Mouse (Mus musculus): ENCODE data around the gene Bco1. TPM values are rescaled to one million over a fixed set of nuclear protein-coding genes. Genes with fewer than 3 reads are reported as not detected.

The Bco1 gene
- polyA plus RNA-seq, 1 experiment from 2014 or later, result 0.22 TPM

- WGBS, result 89% methylated on average over 7 of the region's 7 CpGs
- 0 out of 2 replicates have a peak, but pooled peaks cover 4% of the 10 kb centered on the region for H3K36me3 ChIP-seq
- H3K4me2 ChIP-seq (replicated peaks), result no peak overlapping the region
- no peaks in the 10 kb centered on the region for H3K9me3 ChIP-seq
- ATAC-seq (ENCODE audit: low FRiP score, low read depth), result no peak
- H3K4me1 ChIP-seq, result 0 out of 2 replicates have a peak, but pooled peaks cover 2% of the 10 kb centered on the region
- H3K27ac ChIP-seq (replicated peaks), result no peak overlapping the region
- H3K27me3 ChIP-seq, result no peaks in the 10 kb centered on the region
- H3K4me3 ChIP-seq, result no peak overlapping the region
- no peak overlapping the region for H3K9ac ChIP-seq (replicated peaks)
These were observed 81.6 kb downstream of the Bco1 start for GRCm38 (mm10) chr8:117177236-117177635.

- H3K4me3 ChIP-seq, result no peak overlapping the region
- H3K9ac ChIP-seq (replicated peaks), result no peak overlapping the region
- no peak for ATAC-seq (ENCODE audit: low FRiP score, low read depth)
- no peak overlapping the region for H3K27ac ChIP-seq (replicated peaks)
- H3K4me1 ChIP-seq, result no peaks in the 10 kb centered on the region
- no peaks in the 10 kb centered on the region for H3K9me3 ChIP-seq
- H3K27me3 ChIP-seq, result no peaks in the 10 kb centered on the region
- H3K4me2 ChIP-seq (replicated peaks), result no peak overlapping the region
- H3K36me3 ChIP-seq, result 0 out of 2 replicates have a peak, but pooled peaks cover 4% of the 10 kb centered on the region
- WGBS, result 81% methylated on average over 2 of the region's 2 CpGs
These were observed 82.4 kb downstream of the Bco1 start for GRCm38 (mm10) chr8:117178039-117178438.

DNA sequence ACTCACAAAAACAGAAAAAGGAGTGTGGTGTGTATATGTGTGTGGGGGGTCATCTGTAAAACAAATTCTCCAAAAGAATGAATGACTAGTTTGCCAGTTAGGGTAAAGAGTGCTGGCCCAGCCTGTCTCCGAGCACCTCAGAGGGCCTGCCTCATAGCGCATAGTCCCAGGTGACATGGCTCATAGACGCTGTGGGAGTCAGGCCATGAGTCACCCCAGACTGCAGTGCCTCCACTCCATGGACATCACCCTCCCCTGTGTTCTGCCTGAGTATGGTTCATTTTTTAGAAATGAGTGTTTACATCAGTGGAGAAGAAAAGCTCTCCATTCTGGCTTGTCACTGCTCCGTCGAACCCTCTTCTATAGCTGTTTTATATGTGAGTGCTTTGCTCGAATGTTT, 83.0 kb downstream of the Bco1 start:
- 0 out of 2 replicates have a peak, but pooled peaks cover 5% of the 10 kb centered on the region for H3K36me3 ChIP-seq
- no peak overlapping the region for H3K4me3 ChIP-seq
- ATAC-seq (ENCODE audit: low FRiP score, low read depth), result no peak
- no peaks in the 10 kb centered on the region for H3K9me3 ChIP-seq
- H3K4me2 ChIP-seq (replicated peaks), result no peak overlapping the region
- no peak overlapping the region for H3K9ac ChIP-seq (replicated peaks)
- 85% methylated on average over 6 of the region's 6 CpGs for WGBS
- no peaks in the 10 kb centered on the region for H3K27me3 ChIP-seq
- no peak overlapping the region for H3K27ac ChIP-seq (replicated peaks)
- no peaks in the 10 kb centered on the region for H3K4me1 ChIP-seq

- no peaks in the 10 kb centered on the region for H3K4me1 ChIP-seq
- 92% methylated on average over 4 of the region's 4 CpGs for WGBS
- peaks cover 27% of the 10 kb centered on the region for H3K36me3 ChIP-seq
- H3K4me3 ChIP-seq, result no peak overlapping the region
- no peak for ATAC-seq (ENCODE audit: low FRiP score, low read depth)
- H3K27me3 ChIP-seq, result no peaks in the 10 kb centered on the region
- H3K9ac ChIP-seq (replicated peaks), result no peak overlapping the region
- H3K27ac ChIP-seq (replicated peaks), result no peak overlapping the region
- no peak overlapping the region for H3K4me2 ChIP-seq (replicated peaks)
- no peaks in the 10 kb centered on the region for H3K9me3 ChIP-seq
These were observed 87.1 kb downstream of the Bco1 start for GRCm38 (mm10) chr8:117182746-117183145.

Other genes with a start within 250 kb of the Bco1 start
- gene Cmc2, start 174.4 kb upstream of the Bco1 start, polyA plus RNA-seq (2016; fragmentation: Nextera tagmentation; extraction: Ambion mirVana), result 65.5 and 76.1 TPM in 2 replicates
- gene Cenpn, start 174.1 kb upstream of the Bco1 start, polyA plus RNA-seq (2016; fragmentation: Nextera tagmentation; extraction: Ambion mirVana), result 32.7 and 35.6 TPM in 2 replicates
- 17.7 and 20.8 TPM in 2 replicates for gene Atmin, start 152.5 kb upstream of the Bco1 start, polyA plus RNA-seq (2016; fragmentation: Nextera tagmentation; extraction: Ambion mirVana)
- 4.3 and 5.2 TPM in 2 replicates for gene 1700030J22Rik, start 116.9 kb upstream of the Bco1 start, polyA plus RNA-seq (2016; fragmentation: Nextera tagmentation; extraction: Ambion mirVana)
- gene Gcsh, start 102.3 kb upstream of the Bco1 start, polyA plus RNA-seq (2016; fragmentation: Nextera tagmentation; extraction: Ambion mirVana), result 107 and 115 TPM in 2 replicates
- not detected in 2 replicates for gene Pkd1l2, start 13.4 kb upstream of the Bco1 start, polyA plus RNA-seq (2016; fragmentation: Nextera tagmentation; extraction: Ambion mirVana)
- gene Gan, start 62.3 kb downstream of the Bco1 start, polyA plus RNA-seq (2016; fragmentation: Nextera tagmentation; extraction: Ambion mirVana), result 2.6 and 3.2 TPM in 2 replicates
- gene Cmip, start 161.2 kb downstream of the Bco1 start, polyA plus RNA-seq (2016; fragmentation: Nextera tagmentation; extraction: Ambion mirVana), result 30.0 and 33.0 TPM in 2 replicates